Mouse (Mus musculus) kidney, adult 2 months (tissue): ENCODE data around the gene Supt16.

Experiments
- CTCF ChIP-seq: fragments of 200-500 bp; conservative IDR thresholded peaks from 2 replicates; pipeline ENCODE4 v1.5.1; 2011; ENCODE audit warnings: low read depth, mild to moderate bottlenecking, control low read depth, low read length, moderate library complexity, mixed read lengths; ENCODE audit not compliant: insufficient read depth, insufficient read length
- POLR2A ChIP-seq: fragments of 200-500 bp; IDR thresholded peaks from one replicate; pipeline ENCODE4 v1.6.1; 2011; ENCODE audit warnings: low read depth, low read length, control low read depth

DNA sequence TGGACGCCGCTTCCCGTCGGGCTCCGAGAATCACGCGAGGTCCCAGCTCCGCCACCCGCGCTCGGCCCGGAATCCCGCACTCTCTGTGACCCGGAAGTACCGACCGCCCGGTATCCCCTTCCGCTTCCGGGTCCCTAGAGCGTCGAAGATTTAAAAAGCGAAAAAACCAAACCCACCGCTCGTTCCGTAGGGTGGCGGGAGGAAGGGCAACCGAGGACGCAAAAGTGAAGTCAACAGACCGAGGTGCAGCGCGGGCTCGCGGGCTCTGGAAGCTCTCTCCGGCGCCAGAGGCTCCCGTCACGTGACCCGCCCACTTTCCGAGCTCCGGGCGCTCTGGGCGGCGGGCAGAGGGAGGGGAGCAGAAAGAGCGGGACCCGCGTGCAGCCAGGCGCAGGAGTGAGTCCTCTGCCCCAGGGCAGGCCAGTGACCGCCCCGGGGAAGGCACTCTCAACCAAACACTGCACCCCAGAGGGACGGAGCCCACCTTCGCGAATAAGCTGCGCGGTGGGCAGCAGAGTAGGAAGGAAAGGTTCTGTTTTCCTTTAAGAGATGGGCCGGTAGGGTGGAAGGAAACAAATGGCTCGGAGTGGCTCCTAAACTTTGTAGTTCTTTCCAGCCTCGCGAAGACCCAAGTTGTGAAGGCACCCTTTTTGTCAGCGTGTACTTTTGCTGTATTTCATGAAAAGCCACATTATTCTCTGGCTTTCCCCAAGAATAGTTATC lies at the start of gene Supt16:
- TF ChIP-seq CTCF (no peak), POLR2A (no peak)
